Mouse (Mus musculus) cerebellum, adult (tissue): ENCODE data around the gene Tex22.
A peak's percentile ranks its signal among the peaks of the same experiment; 100 is the strongest.

Experiments
- ATAC-seq: cut with Nextera tagmentation; 2 replicates; pipeline ENCODE4 v1.9.2; 2017; ENCODE audit warnings: mild to moderate bottlenecking, moderate library complexity, mixed read lengths; ENCODE audit not compliant: insufficient number of reproducible peaks, low FRiP score, low TSS enrichment

The Tex22 gene

GRCm38 (mm10) chr12:113051628-113052403, 22.5 kb upstream of the Tex22 start:
- no peak for ATAC-seq

GRCm38 (mm10) chr12:113056089-113056488, 18.2 kb upstream of the Tex22 start:
- no peak for ATAC-seq

GRCm38 (mm10) chr12:113060178-113060577, 14.1 kb upstream of the Tex22 start:
- no peak for ATAC-seq

GRCm38 (mm10) chr12:113061606-113062005, 12.7 kb upstream of the Tex22 start:
- no peak for ATAC-seq

- ATAC-seq, result no peak
Observed at GRCm38 (mm10) chr12:113062201-113062600, 12.1 kb upstream of the Tex22 start.

GRCm38 (mm10) chr12:113063700-113064099, 10.6 kb upstream of the Tex22 start:
- ATAC-seq, result no peak

GRCm38 (mm10) chr12:113068002-113068401, 6.3 kb upstream of the Tex22 start:
- ATAC-seq, result no peak

- ATAC-seq, result no peak
Observed at GRCm38 (mm10) chr12:113069389-113069788, 4.9 kb upstream of the Tex22 start.

- no peak for ATAC-seq
Observed at GRCm38 (mm10) chr12:113071321-113071720, 3.0 kb upstream of the Tex22 start.

- ATAC-seq, result no peak
Observed at GRCm38 (mm10) chr12:113071827-113072226, 2.5 kb upstream of the Tex22 start.

GRCm38 (mm10) chr12:113073420-113074328, 628 bp upstream of the Tex22 start:
- ATAC-seq, result peak; percentile 21; the same call in 1 of the 2 replicates

- ATAC-seq, result peak; percentile 79
Observed at GRCm38 (mm10) chr12:113075063-113075454, 757 bp downstream of the Tex22 start.

- no peak for ATAC-seq
Observed at GRCm38 (mm10) chr12:113075486-113075885, 1.2 kb downstream of the Tex22 start.

- ATAC-seq, result no peak
Observed at GRCm38 (mm10) chr12:113087276-113087675, 13.0 kb downstream of the Tex22 start.

GRCm38 (mm10) chr12:113088026-113088425, 13.7 kb downstream of the Tex22 start:
- ATAC-seq, result no peak

GRCm38 (mm10) chr12:113089107-113089506, 14.8 kb downstream of the Tex22 start:
- ATAC-seq, result no peak

GRCm38 (mm10) chr12:113090053-113090452, 15.8 kb downstream of the Tex22 start:
- ATAC-seq, result no peak

GRCm38 (mm10) chr12:113097040-113097439, 22.7 kb downstream of the Tex22 start:
- ATAC-seq, result no peak

- ATAC-seq, result peak; percentile 23; the same call in 1 of the 2 replicates
Observed at GRCm38 (mm10) chr12:113097749-113098281, 23.5 kb downstream of the Tex22 start, which contains the start of gene Mta1. Gene Mta1, plus strand, starts transcription at chr12:113098278.

GRCm38 (mm10) chr12:113098530-113099151, 24.3 kb downstream of the Tex22 start:
- no peak for ATAC-seq
